Mouse (Mus musculus) embryonic facial prominence, embryonic 15.5 days (tissue): ENCODE results near the gene Ldlrap1. TPM values are rescaled to one million over a fixed set of nuclear protein-coding genes. Genes with fewer than 3 reads are reported as not detected.

Experiments used
- ATAC-seq: fragments of 200-750 bp; cut with Nextera tagmentation; 2 replicates; pipeline ENCODE4 v1.8.0; 2017; ENCODE audit warnings: low read depth, moderate TSS enrichment; ENCODE audit not compliant: insufficient number of reproducible peaks, low FRiP score, low TSS enrichment
- H3K27ac ChIP-seq: fragments of 300-500 bp; sonication (generic); replicated peaks from 2 replicates; pipeline ENCODE4 v1.5.1; 2015; ENCODE audit warnings: mild to moderate bottlenecking, inconsistent platforms
- H3K27me3 ChIP-seq: fragments of 300-500 bp; sonication (generic); 2 replicates; pipeline ENCODE4 v1.6.1; 2015; ENCODE audit warnings: inconsistent platforms
- H3K36me3 ChIP-seq: fragments of 300-500 bp; sonication (generic); 2 replicates; pipeline ENCODE4 v1.6.1; 2015; ENCODE audit warnings: mild to moderate bottlenecking, inconsistent platforms
- H3K4me1 ChIP-seq: fragments of 300-500 bp; sonication (generic); 2 replicates; pipeline ENCODE4 v1.6.1; 2015; ENCODE audit warnings: inconsistent platforms
- H3K4me2 ChIP-seq: fragments of 300-500 bp; sonication (generic); replicated peaks from 2 replicates; pipeline ENCODE4 v1.6.1; 2015; ENCODE audit warnings: mild to moderate bottlenecking, inconsistent platforms
- H3K4me3 ChIP-seq: fragments of 300-500 bp; sonication (generic); replicated peaks from 2 replicates; pipeline ENCODE4 v1.5.1; 2015; ENCODE audit warnings: mild to moderate bottlenecking, inconsistent platforms
- H3K9ac ChIP-seq: fragments of 300-500 bp; sonication (generic); 2 replicates; pipeline ENCODE4 v1.6.1; 2015; ENCODE audit warnings: inconsistent platforms
- H3K9me3 ChIP-seq: fragments of 300-500 bp; sonication (generic); replicated peaks from 2 replicates; pipeline ENCODE4 v1.6.1; 2016; ENCODE audit warnings: inconsistent platforms
- WGBS: fragments of 180-500 bp; shearing (Covaris S2); methylation state at CpG from one replicate; pipeline ENCODE4 v1.1.7; 2015; 5-methylcytosine and 5-hydroxymethylcytosine counted together
- polyA plus RNA-seq: library from polyadenylated mRNA; unstranded; fragments of >200 nt; fragmentation: Nextera tagmentation; extraction: Ambion mirVana; gene quantifications from 2 replicates; pipeline ENCODE4 v1.2.1, GENCODE M21; 2015

The Ldlrap1 gene
- polyA plus RNA-seq: 36.7 and 37.6 TPM in 2 replicates

DNA sequence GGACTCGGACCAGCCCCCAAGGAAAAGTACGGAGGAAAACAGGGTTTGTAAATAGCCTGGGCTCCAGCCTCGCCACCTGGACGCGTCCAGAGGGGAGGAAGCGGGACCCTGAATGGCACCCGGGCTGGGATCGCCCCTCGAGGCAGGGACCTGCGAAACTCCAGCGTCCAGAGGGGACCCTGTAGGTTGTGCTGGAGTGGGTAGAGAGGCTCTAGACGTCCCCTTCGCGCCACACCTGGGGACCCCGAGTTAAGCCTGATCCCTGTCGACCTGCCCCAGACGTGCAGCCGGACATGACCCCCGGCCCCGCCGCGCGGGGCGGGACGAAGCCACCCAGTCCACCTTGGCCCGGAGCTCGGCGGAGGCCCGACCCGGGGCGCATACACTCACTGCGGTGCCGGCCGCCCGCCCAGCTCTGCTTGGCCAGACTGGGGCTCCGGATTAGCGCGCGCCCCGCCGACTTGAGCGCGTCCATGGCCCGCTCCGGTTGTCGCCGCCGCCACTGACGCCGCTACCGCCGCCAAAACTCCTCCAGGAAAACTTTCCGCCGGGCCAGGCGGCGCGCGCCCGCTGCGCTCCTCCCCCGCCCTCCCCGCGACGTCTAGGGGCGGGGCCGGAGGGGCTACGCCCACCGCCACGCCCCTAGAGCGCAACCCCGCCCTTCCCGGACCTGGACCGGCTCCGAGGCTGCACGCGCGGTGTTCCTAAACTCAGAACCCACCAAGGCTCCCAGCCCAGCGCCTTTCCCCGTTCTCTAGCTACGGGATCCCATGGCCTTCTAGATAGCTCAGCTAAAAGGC lies at the start of gene Ldlrap1:
TSS of gene Ldlrap1 (minus strand) at position 599 of the 800 bp plus-strand sequence.
- peak within 1 kb of the TSS; percentile 87 for H3K27ac ChIP-seq
- ATAC-seq: peak; percentile 77
- under 1% methylated on average over 80 of the region's 80 CpGs for WGBS
- H3K36me3 ChIP-seq: no peaks in the 10 kb centered on the region
- H3K9me3 ChIP-seq: no peaks in the 10 kb centered on the region
- peak within 1 kb of the TSS; percentile 93 for H3K4me2 ChIP-seq
- peak within 1 kb of the TSS; percentile 78 for H3K4me3 ChIP-seq
- peak within 1 kb of the TSS; percentile 76 for H3K9ac ChIP-seq
- no peaks in the 10 kb centered on the region for H3K27me3 ChIP-seq
- H3K4me1 ChIP-seq: peaks cover 45% of the 10 kb centered on the region

DNA sequence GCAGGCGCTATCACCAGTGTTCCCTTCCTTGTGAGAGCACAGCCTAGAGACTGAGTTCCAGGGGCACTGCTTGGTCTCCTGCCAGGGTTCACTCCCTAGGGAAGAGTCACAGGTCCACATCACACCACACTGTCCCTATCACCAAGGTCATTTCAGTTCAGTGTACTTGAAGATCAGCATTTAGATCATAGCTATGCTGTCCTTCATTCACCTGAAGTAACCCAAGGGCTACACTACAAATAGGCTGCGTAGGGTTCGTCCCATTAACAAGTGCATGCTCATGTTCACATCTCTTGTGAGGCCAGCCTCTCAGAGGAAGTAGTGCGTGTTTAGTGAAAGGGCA lies 46.4 kb upstream of the Ldlrap1 start:
- Histone ChIP-seq H3K27ac (no peak overlapping the region), H3K4me3 (no peak overlapping the region), H3K36me3 (peaks cover 33% of the 10 kb centered on the region), H3K4me2 (no peak overlapping the region), H3K9ac (no peak overlapping the region), H3K27me3 (no peaks in the 10 kb centered on the region), H3K4me1 (0 out of 2 replicates have a peak, but pooled peaks cover 4% of the 10 kb centered on the region), H3K9me3 (no peaks in the 10 kb centered on the region)
- 91% methylated on average over 4 of the region's 4 CpGs for WGBS
- no peak for ATAC-seq

DNA sequence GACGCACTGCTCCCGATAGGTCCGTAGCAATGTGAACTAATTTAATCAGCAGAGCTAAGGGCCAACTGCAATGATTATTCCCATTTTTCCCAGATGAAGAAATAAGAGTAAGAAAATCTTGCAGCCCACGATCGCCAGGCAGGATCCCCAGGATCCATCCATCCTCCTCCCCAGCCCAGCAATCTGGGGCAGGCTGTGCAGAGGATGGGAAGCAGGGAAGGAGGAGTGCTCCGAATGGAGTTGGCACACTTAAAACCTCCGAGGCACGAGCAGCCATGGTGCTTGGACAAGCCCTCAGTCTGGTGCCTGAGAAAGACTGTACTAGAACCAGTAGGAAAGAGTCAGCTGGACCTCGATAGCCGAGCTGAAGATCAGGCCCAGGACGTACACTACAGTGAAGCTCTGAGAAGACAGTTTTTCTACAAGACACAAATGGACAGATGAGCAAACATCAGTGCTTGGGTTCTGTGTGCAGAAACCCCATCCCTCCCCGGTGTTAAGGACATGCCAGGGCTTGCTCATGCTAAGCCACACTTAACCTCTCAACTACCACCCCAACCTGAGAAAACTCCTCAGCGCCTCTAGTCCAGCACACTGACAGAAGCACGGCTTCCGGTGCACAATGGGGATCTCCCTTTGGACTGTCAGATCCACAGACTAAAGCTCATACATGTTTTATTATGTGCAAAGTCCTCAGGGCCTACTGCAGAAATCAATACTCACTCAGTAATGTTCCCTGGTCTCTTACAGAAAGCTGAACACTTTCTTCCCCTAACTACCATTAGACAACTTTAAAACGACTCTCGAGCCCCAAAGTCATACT lies 45.8 kb upstream of the Ldlrap1 start:
- H3K4me3 ChIP-seq: no peak overlapping the region
- H3K27me3 ChIP-seq: no peaks in the 10 kb centered on the region
- ATAC-seq: no peak
- no peaks in the 10 kb centered on the region for H3K9me3 ChIP-seq
- no peak overlapping the region for H3K9ac ChIP-seq
- peaks cover 38% of the 10 kb centered on the region for H3K36me3 ChIP-seq
- 79% methylated on average over 17 of the region's 17 CpGs for WGBS
- H3K4me2 ChIP-seq: no peak overlapping the region
- H3K4me1 ChIP-seq: 0 out of 2 replicates have a peak, but pooled peaks cover 1% of the 10 kb centered on the region
- H3K27ac ChIP-seq: no peak overlapping the region

DNA sequence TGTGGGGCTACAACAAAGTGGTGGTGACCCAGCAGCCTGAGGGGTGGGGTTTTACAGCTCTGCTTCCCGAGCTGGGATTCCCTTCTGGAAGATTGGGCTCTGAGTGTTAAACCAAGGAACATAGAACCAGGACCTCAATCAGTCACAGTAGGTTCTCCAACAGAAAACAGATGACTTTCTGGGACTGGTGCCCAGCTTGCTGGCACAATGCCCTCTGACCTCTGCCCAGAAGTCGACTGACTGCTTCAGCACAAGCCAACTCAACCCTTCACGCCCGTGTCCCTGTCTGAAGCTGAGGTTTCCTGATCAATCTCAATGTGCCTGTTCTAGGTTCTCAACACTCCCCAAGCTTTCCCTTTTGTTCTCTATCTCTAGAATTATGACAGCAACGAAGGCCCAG lies 36.9 kb upstream of the Ldlrap1 start:
- Histone ChIP-seq H3K9me3 (no peaks in the 10 kb centered on the region), H3K9ac (no peak overlapping the region)
- ATAC-seq: no peak

DNA sequence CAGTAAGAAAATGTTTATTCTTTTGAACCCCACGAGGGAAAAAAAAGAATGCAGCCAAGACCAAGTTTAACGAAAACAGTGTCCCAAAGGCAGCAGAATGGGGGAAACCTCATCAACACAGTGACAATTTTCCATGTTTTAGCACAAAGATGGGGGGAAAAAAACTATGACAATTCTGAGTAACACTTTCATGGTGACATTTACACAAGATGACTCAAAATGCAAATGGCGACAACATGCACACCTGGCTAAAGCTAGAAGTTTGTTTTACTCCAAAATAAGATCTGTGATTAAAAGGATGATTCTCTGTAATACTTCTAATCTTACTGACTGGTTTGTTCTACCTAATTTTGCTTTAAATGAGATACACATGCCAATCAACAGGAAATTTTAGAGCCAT lies 34.9 kb upstream of the Ldlrap1 start:
- H3K9ac ChIP-seq: no peak overlapping the region
- no peak overlapping the region for H3K4me3 ChIP-seq
- no peak overlapping the region for H3K4me2 ChIP-seq
- WGBS: 77% methylated on average over 3 of the region's 3 CpGs
- H3K9me3 ChIP-seq: no peaks in the 10 kb centered on the region
- peaks cover 45% of the 10 kb centered on the region for H3K36me3 ChIP-seq
- peaks cover 66% of the 10 kb centered on the region for H3K4me1 ChIP-seq
- H3K27me3 ChIP-seq: no peaks in the 10 kb centered on the region
- no peak overlapping the region for H3K27ac ChIP-seq
- no peak for ATAC-seq

More for the DNA sequence above, 36.9 kb upstream of the Ldlrap1 start:
- 38% methylated on average over 5 of the region's 5 CpGs for WGBS
- Histone ChIP-seq H3K4me3 (no peak overlapping the region), H3K4me1 (peaks cover 53% of the 10 kb centered on the region), H3K27me3 (no peaks in the 10 kb centered on the region), H3K27ac (no peak overlapping the region), H3K36me3 (peaks cover 59% of the 10 kb centered on the region), H3K4me2 (no peak overlapping the region)

DNA sequence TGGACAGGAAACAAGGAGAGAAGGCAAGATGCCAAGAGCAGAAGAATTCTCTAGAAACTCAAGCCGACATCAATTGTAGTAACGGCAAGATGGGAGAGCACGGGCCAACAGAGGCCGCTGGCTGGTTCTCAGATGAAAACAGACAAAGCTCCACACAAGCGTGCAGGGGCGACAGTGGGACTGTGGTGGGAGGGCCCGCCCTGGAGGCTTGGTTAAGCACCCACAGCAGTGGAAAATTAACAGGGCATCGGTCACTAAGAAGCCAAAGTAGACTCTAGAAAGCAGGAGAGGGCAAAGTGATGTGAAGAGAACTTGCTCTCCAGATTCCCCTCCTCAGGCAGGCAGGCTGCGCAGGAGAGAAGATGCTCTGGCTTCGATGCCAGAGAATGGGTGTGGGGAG lies 34.3 kb upstream of the Ldlrap1 start:
- 72% methylated on average over 10 of the region's 10 CpGs for WGBS
- Histone ChIP-seq H3K9ac (no peak overlapping the region), H3K36me3 (peaks cover 45% of the 10 kb centered on the region), H3K4me3 (no peak overlapping the region), H3K4me1 (peaks cover 72% of the 10 kb centered on the region), H3K27ac (no peak overlapping the region), H3K27me3 (no peaks in the 10 kb centered on the region), H3K9me3 (no peaks in the 10 kb centered on the region), H3K4me2 (no peak overlapping the region)
- ATAC-seq: no peak

GRCm38 (mm10) chr4:134800693-134801092 lies 32.9 kb upstream of the Ldlrap1 start:
- Histone ChIP-seq H3K27ac (no peak overlapping the region), H3K9ac (no peak overlapping the region), H3K9me3 (no peaks in the 10 kb centered on the region), H3K4me3 (no peak overlapping the region), H3K4me2 (no peak overlapping the region), H3K4me1 (peaks cover 86% of the 10 kb centered on the region), H3K27me3 (no peaks in the 10 kb centered on the region), H3K36me3 (peaks cover 33% of the 10 kb centered on the region)
- no peak for ATAC-seq
- WGBS: 71% methylated on average over 10 of the region's 10 CpGs

DNA sequence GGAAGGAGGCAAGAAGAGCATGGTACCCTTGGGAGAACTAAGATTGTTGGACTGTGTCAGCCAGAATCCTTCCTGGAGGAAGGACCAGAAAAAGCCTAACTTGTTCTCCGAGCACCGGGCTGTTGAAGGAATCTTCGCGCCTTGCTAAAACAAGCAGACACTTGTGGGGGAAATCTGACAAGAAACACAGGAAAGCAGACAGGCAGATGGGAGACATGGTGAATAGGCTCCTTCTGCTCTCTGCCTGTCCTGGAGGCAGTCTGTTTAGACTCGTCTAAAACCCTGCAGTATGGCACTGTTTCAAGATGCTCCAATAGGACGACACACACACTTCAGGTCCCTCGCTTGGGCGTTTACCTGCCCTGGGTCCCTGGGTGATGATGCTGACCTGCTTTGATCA lies 32.3 kb upstream of the Ldlrap1 start:
- Histone ChIP-seq H3K36me3 (peaks cover 27% of the 10 kb centered on the region), H3K9me3 (no peaks in the 10 kb centered on the region), H3K4me2 (no peak overlapping the region), H3K27ac (peak overlapping the region; percentile 39; the same call in 1 of the 2 replicates), H3K4me1 (peaks cover 83% of the 10 kb centered on the region), H3K27me3 (no peaks in the 10 kb centered on the region), H3K9ac (no peak overlapping the region), H3K4me3 (no peak overlapping the region)
- 45% methylated on average over 8 of the region's 8 CpGs for WGBS
- no peak for ATAC-seq

DNA sequence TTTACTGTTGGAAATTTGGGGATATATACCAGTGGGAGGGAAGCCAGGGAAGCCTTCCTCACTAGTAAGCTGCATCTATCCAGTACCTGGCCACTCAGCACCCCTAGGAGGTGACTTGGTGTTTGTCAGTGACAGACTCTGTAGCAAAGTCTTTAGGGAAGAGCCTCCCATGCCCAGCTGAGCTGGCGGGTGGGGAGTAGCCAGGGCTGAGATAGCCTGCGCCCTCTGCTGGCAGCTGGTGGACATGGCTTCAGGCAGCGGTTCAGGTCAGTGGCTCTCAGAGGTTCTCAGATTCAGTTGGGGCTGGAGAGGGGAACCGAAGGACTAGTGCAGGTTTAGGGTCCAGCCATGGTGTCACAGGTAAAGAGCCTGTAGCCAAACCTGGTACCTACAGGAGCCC lies 31.4 kb upstream of the Ldlrap1 start:
- no peak overlapping the region for H3K9ac ChIP-seq
- no peak overlapping the region for H3K4me3 ChIP-seq
- no peaks in the 10 kb centered on the region for H3K27me3 ChIP-seq
- H3K9me3 ChIP-seq: no peaks in the 10 kb centered on the region
- H3K36me3 ChIP-seq: peaks cover 20% of the 10 kb centered on the region
- H3K4me2 ChIP-seq: no peak overlapping the region
- peaks cover 75% of the 10 kb centered on the region for H3K4me1 ChIP-seq
- 7% methylated on average over 4 of the region's 4 CpGs for WGBS
- H3K27ac ChIP-seq: no peak overlapping the region
- no peak for ATAC-seq

- H3K27me3 ChIP-seq: no peaks in the 10 kb centered on the region
- no peak for ATAC-seq
- peaks cover 71% of the 10 kb centered on the region for H3K4me1 ChIP-seq
- no peak overlapping the region for H3K4me3 ChIP-seq
- H3K9me3 ChIP-seq: no peaks in the 10 kb centered on the region
- H3K9ac ChIP-seq: no peak overlapping the region
- no peak overlapping the region for H3K4me2 ChIP-seq
- WGBS: 44% methylated on average over 3 of the region's 3 CpGs
- H3K27ac ChIP-seq: no peak overlapping the region
- peaks cover 17% of the 10 kb centered on the region for H3K36me3 ChIP-seq
These were observed 31.0 kb upstream of the Ldlrap1 start for GRCm38 (mm10) chr4:134798861-134799260.

DNA sequence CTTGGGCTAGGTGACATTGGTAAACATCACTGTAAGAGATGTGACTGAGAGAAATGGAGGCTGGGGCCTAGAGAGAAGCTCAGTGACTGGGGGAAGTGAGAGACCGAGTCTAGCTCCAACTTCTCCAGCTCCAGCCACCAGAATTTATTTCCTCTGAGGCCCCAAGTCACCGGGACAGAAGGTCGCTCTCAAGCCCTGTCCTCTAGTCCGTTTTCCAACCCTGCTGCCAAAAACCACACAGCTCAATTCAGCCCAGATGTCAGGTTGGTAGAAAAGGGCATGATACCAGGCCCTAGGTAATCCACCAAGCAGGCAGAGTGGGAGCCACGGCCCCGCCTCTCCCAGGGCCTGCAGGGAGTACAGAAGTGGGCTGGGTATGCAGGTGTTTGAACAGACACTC lies 29.8 kb upstream of the Ldlrap1 start:
- Histone ChIP-seq H3K4me3 (no peak overlapping the region), H3K9me3 (no peaks in the 10 kb centered on the region), H3K27ac (no peak overlapping the region), H3K4me1 (peaks cover 59% of the 10 kb centered on the region), H3K9ac (no peak overlapping the region), H3K36me3 (peaks cover 9% of the 10 kb centered on the region), H3K27me3 (no peaks in the 10 kb centered on the region), H3K4me2 (no peak overlapping the region)
- no peak for ATAC-seq
- WGBS: 54% methylated on average over 6 of the region's 6 CpGs
